Mouse (Mus musculus): ENCODE measurements around the gene Slc9a1. TPM values are rescaled to one million over a fixed set of nuclear protein-coding genes. Genes with fewer than 3 reads are reported as not detected.

Gene Slc9a1
- polyA plus RNA-seq, 1 experiment from 2014 or later = 8.0 TPM

DNA sequence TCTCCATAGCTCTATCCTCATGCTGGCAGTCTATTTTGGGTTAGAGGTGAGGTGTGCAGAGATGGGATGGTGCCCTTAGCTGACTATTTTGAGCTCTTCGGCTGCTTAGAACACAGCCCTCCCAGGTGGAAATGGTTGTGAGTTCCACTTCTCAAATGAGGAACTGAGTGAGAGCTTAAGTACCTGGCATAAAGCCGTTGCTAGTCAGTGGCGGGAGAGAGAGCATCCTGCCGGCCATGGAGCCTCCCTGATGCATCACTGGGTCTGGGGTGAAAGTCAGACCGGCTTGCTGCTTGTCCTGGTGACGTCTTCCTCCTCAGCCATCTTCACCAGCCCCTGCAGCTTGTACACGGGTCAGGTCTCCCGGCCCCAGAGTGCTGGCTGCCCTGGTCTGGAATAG lies 28.5 kb downstream of the Slc9a1 start:
- 83% methylated on average over 8 of the region's 8 CpGs for WGBS
- Histone ChIP-seq H3K27ac (0 out of 2 replicates have a peak overlapping the region, but pooled peaks have one; percentile 9), H3K36me3 (no peaks in the 10 kb centered on the region), H3K4me3 (no peak overlapping the region), H3K9me3 (no peaks in the 10 kb centered on the region), H3K4me1 (replicated peaks) (peaks cover 62% of the 10 kb centered on the region), H3K27me3 (ENCODE audit: insufficient read depth, poor library complexity, severe bottlenecking) (no peaks in the 10 kb centered on the region)
- no peak for DNase-seq (ENCODE audit: low spot score)

DNA sequence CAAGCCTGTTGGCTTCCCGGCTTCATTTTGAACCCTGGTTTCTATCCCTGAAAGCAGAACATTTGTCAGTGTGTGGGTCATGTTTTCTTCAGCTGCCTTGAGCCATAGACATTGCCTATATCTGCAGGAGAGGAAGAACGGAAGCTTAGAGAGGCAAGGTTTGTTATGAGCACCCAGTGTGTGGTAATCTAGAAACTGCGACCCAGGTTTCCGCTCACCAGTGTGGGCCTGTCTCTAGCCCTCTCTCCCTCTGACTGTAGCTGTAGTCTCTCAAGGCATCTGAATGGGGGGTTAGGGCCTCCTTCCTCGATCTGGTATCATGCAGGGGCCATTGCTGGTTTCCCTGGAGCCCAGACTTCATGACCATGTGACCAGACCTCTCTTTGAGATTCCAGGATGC lies 29.1 kb downstream of the Slc9a1 start:
- Histone ChIP-seq H3K27me3 (ENCODE audit: insufficient read depth, poor library complexity, severe bottlenecking) (no peaks in the 10 kb centered on the region), H3K36me3 (no peaks in the 10 kb centered on the region), H3K27ac (0 out of 2 replicates have a peak overlapping the region, but pooled peaks have one; percentile 9), H3K4me3 (no peak overlapping the region), H3K9me3 (no peaks in the 10 kb centered on the region), H3K4me1 (replicated peaks) (peaks cover 62% of the 10 kb centered on the region)
- WGBS = 86% methylated on average over 5 of the region's 5 CpGs
- no peak for DNase-seq (ENCODE audit: low spot score)

DNA sequence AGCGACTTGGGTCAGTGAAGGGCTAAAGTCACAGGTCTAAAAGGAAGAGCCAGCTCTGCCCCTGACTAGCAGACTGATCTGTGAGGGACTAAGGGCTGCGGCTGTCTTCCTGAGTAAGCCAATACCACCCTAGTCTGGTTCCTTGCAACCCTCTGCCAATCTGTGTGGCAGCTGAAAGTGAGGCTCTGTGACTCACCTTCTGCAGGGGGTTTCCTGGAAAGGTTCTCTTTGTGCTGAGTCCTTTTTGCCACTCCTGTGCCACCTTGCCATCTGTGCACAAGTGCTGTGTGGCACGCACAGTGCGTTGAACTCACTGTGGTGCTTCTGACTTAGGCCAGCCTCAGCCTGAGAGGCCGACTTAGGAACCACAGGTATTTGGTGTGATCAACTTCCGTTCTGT lies 30.0 kb downstream of the Slc9a1 start:
- 84% methylated on average over 6 of the region's 6 CpGs for WGBS
- H3K4me3 ChIP-seq = no peak overlapping the region
- no peak overlapping the region for H3K27ac ChIP-seq
- peaks cover 60% of the 10 kb centered on the region for H3K4me1 ChIP-seq (replicated peaks)
- H3K27me3 ChIP-seq (ENCODE audit: insufficient read depth, poor library complexity, severe bottlenecking) = no peaks in the 10 kb centered on the region
- no peak for DNase-seq (ENCODE audit: low spot score)
- H3K9me3 ChIP-seq = no peaks in the 10 kb centered on the region
- H3K36me3 ChIP-seq = no peaks in the 10 kb centered on the region

DNA sequence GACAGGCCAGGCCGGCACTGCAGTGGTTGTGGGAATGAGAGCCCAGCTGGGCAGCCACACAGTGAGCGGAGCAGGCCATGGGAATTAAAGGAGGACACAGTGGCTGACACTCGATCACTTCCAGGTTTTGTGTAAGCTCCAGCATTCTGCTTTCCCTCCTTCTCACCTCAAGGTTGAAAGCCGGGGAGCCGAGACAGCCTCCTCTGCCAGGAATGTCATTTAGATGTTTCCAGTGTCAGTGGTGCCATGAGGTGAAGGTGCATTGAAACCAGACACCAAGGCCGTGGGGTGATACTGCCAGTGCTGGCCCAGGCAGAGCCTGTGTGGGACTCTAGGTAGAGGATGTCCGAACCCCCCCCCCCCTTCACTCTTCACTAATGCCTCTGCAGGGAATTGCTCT lies 30.6 kb downstream of the Slc9a1 start:
- H3K9me3 ChIP-seq = no peaks in the 10 kb centered on the region
- peaks cover 54% of the 10 kb centered on the region for H3K4me1 ChIP-seq (replicated peaks)
- 66% methylated on average over 7 of the region's 7 CpGs for WGBS
- H3K27me3 ChIP-seq (ENCODE audit: insufficient read depth, poor library complexity, severe bottlenecking) = no peaks in the 10 kb centered on the region
- H3K36me3 ChIP-seq = no peaks in the 10 kb centered on the region
- no peak overlapping the region for H3K4me3 ChIP-seq
- no peak overlapping the region; the same call in 1 of the 2 replicates for H3K27ac ChIP-seq
- DNase-seq (ENCODE audit: low spot score) = no peak

DNA sequence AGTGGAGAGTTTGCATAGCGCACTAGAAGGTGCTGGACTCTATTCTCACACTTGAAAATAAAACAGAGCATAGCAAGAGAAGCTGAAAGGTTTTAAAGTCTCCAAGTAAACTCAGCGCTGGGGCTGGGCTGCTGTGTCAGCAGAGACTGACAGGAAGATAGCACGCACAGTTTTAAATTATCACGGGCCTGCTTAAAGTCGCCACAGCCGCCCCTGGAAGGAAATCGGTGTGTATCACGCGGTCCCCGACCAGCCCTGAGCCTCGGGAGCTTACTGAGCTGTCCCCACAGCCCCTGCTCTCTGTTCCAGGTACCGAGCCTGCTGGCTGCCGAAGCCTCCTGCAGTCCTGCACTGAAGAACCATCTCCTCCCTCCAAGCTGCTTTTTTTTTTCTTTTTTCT lies 32.5 kb downstream of the Slc9a1 start:
- H3K36me3 ChIP-seq = no peaks in the 10 kb centered on the region
- WGBS = 76% methylated on average over 13 of the region's 13 CpGs
- no peak overlapping the region for H3K27ac ChIP-seq
- no peak overlapping the region for H3K4me3 ChIP-seq
- no peak for DNase-seq (ENCODE audit: low spot score)
- H3K27me3 ChIP-seq (ENCODE audit: insufficient read depth, poor library complexity, severe bottlenecking) = no peaks in the 10 kb centered on the region
- H3K4me1 ChIP-seq (replicated peaks) = peaks cover 49% of the 10 kb centered on the region
- H3K9me3 ChIP-seq = no peaks in the 10 kb centered on the region

DNA sequence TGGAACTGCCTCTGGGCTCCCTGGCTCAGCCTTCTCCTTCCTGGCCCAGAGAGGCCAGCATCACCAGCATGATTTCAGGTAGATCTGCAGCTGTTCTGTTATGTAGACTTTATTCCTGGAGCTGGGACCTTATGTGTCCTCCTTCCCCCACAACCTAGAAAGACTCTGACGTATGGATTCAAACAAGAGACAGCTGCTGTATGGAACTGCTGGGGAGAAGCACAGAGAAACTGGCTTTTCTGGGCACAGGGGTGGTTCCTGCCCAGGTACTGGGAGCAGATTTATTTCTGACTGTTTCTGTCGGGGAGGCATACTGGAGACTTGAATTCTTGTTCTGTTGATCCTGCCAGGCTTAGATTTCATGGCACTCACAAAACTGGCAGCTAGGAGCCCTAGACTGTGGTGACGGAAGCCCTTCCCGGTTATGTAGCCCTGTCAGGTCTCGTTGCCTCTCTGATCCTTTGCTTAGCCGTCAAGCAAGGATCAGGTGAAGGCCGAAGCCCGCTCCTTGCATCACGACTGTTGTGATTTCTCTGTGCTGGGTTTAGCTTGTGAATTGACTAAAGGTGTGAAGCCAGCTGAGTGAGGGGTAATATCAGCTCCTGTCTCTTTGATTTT lies 34.2 kb downstream of the Slc9a1 start:
- peaks cover 46% of the 10 kb centered on the region for H3K4me1 ChIP-seq (replicated peaks)
- 94% methylated on average over 9 of the region's 9 CpGs for WGBS
- no peak for DNase-seq (ENCODE audit: low spot score)
- no peaks in the 10 kb centered on the region for H3K9me3 ChIP-seq
- no peaks in the 10 kb centered on the region for H3K36me3 ChIP-seq
- H3K4me3 ChIP-seq = no peak overlapping the region
- H3K27me3 ChIP-seq (ENCODE audit: insufficient read depth, poor library complexity, severe bottlenecking) = no peaks in the 10 kb centered on the region
- H3K27ac ChIP-seq = no peak overlapping the region

DNA sequence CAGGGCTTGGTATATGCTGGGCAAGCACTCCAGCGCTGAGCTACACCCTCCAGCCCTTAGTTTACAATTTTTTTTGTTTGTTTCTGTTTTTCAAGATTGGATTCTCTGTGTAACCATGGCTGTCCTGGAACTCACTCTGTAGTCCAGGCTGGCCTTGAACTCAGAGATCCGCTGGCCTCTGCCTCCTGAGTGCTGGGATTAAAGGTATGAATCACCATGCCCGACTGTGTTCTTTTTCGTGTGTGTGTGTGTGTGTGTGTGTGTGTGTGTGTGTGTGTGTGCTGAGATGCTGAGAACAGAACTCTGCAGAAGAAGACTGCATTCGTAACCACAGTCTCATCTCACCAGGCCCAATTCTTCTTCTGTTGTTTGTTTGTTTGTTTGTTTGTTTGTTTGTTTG lies 34.8 kb downstream of the Slc9a1 start:
- no peaks in the 10 kb centered on the region for H3K27me3 ChIP-seq (ENCODE audit: insufficient read depth, poor library complexity, severe bottlenecking)
- H3K9me3 ChIP-seq = no peaks in the 10 kb centered on the region
- H3K27ac ChIP-seq = no peak overlapping the region
- 84% methylated on average over 5 of the region's 5 CpGs for WGBS
- H3K36me3 ChIP-seq = no peaks in the 10 kb centered on the region
- peaks cover 41% of the 10 kb centered on the region for H3K4me1 ChIP-seq (replicated peaks)
- no peak overlapping the region for H3K4me3 ChIP-seq
- DNase-seq (ENCODE audit: low spot score) = no peak

DNA sequence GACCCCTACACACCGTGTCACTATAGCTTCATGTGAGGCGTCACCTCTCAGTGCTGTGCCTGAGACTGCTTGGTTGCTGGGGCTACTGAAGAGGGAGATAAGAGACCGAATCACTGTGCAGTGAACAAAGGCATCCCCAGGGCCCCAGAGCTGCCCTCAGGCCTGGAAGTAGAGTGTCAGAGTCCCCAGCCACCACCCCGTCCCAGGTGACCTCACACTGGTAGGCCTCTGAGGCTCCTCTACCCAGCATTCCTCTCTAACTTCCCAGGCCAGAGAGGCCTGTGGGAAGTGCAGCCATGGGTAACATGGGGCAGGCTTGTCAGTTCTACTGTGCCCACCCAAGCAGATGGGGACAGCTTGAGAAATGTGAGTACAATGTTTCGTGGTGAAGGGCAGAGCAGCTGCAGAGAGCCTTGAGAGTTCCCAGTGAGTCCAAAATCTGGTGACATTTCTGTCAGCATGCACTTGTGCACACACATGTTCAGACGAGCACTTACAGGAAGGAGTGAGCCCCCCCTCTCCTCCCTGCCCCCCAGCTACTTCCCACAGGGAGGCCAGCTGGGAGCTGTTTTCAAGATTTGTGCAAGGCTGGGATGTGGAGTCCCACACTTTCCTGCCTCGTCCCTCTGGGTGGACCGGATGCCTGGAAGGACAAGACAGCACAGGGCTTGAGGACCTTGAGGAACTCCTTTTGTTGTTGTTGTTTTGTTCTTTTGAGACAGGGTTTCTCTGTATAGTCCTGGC lies 37.0 kb downstream of the Slc9a1 start:
- peak overlapping the region; percentile 17 for H3K27ac ChIP-seq
- H3K4me1 ChIP-seq (replicated peaks) = peaks cover 29% of the 10 kb centered on the region
- peaks cover under 1% of the 10 kb centered on the region; the same call in 1 of the 2 replicates for H3K36me3 ChIP-seq
- no peak for DNase-seq (ENCODE audit: low spot score)
- H3K4me3 ChIP-seq = no peak overlapping the region
- no peaks in the 10 kb centered on the region for H3K27me3 ChIP-seq (ENCODE audit: insufficient read depth, poor library complexity, severe bottlenecking)
- 67% methylated on average over 8 of the region's 8 CpGs for WGBS
- no peaks in the 10 kb centered on the region for H3K9me3 ChIP-seq

DNA sequence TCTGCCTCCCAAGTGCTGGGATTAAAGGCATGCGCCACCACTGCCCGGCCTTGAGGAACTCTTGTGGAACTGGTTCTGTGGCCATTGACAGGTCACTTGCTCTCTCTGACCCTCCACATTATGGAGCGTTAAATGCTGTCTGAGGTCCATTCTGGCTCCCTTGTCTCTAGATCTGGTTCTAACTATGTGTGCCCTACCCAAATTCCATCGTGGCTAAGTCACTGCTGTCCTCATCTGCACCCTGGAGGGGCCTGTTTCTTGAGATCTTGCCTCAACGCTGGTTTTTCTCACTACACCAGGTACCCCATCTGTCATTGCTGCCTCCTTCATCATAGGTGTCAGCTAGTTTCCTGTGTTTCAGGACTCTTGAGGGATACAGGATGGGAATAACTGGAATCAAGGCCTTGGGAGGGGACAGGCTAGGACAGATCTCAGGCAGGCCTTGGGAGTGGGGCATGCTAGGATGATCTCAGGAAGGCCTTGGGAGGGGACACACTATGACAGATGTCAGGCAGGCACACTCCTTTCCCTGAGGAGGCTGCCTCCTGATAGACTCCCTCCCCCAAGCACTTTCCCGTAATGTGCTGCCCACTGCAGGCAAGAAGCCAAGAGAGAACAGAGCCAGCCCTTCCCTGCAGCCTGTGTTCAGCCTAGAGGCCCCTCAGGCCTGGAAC lies 37.7 kb downstream of the Slc9a1 start:
- Histone ChIP-seq H3K27ac (peak overlapping the region; percentile 69), H3K4me3 (no peak overlapping the region), H3K27me3 (ENCODE audit: insufficient read depth, poor library complexity, severe bottlenecking) (no peaks in the 10 kb centered on the region), H3K9me3 (no peaks in the 10 kb centered on the region), H3K36me3 (peaks cover 8% of the 10 kb centered on the region), H3K4me1 (replicated peaks) (peaks cover 33% of the 10 kb centered on the region)
- no peak for DNase-seq (ENCODE audit: low spot score)
- WGBS = 81% methylated on average over 6 of the region's 6 CpGs

DNA sequence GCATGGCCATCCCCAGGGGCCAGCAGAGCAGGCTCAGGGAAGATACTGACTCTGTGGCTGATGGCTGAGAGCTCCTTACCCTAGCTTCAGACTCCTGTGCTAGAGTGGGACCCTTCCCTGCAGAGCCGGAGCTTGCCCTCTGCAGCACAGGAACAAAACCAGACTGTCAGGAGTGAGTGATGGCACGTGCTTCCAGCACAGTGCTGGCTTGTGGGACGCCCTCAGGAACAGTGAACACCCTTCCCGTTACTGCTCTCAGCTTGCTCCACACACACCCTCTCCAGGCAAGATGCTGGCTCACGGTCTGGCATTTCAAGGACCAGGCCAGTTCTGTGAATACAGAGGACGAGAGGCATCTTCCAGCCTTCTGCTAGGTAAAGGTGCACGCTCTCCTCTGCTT lies 38.5 kb downstream of the Slc9a1 start:
- no peak overlapping the region for H3K4me3 ChIP-seq
- whole genome bisulfite sequencing = 56% methylated on average over 7 of the region's 7 CpGs
- H3K27ac ChIP-seq = peak overlapping the region; percentile 69
- peaks cover 33% of the 10 kb centered on the region for H3K4me1 ChIP-seq (replicated peaks)
- peaks cover 14% of the 10 kb centered on the region for H3K36me3 ChIP-seq
- H3K27me3 ChIP-seq (ENCODE audit: insufficient read depth, poor library complexity, severe bottlenecking) = no peaks in the 10 kb centered on the region
- no peaks in the 10 kb centered on the region for H3K9me3 ChIP-seq
- DNase-seq (ENCODE audit: low spot score) = no peak

DNA sequence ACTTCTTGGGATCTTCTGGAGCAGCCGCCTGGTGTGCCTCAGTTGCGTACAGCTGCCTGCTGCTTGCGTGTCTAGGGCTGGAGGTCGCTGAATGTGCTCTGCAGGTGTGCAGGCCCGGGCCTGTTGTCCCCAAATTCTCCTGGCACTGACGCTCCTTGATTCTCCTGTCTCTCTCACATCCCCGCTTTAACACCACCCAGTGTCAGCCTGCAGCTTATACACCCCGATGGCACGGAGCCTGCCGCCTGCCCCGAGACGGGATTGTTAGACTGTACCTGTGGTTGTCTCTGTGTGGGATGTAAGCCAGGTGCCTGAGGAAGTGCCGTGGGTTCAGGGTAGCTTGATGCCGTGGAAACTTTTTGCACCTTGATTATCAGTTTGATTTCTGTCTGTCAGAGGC lies 41.5 kb downstream of the Slc9a1 start:
- Histone ChIP-seq H3K36me3 (peaks cover 37% of the 10 kb centered on the region), H3K4me1 (replicated peaks) (peaks cover 27% of the 10 kb centered on the region), H3K9me3 (no peaks in the 10 kb centered on the region), H3K27me3 (ENCODE audit: insufficient read depth, poor library complexity, severe bottlenecking) (no peaks in the 10 kb centered on the region), H3K27ac (no peak overlapping the region), H3K4me3 (no peak overlapping the region)
- WGBS = 91% methylated on average over 14 of the region's 14 CpGs
- no peak for DNase-seq (ENCODE audit: low spot score)

DNA sequence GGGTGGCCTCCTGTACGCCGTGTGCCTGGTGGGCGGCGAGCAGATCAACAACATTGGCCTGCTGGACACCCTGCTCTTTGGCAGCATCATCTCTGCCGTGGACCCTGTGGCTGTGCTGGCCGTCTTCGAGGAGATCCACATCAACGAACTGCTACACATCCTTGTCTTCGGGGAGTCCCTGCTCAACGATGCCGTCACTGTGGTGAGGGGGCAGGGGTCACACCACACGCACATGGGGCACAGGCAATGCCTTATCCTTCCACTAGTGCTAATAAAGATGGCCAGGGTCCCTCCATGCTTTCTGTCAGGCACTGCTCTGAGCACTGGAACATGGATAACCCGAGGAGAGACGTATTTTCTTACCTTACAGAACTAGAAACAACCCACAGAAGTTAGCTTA lies 42.6 kb downstream of the Slc9a1 start:
- H3K4me1 ChIP-seq (replicated peaks) = peaks cover 18% of the 10 kb centered on the region
- DNase-seq (ENCODE audit: low spot score) = no peak
- H3K27me3 ChIP-seq (ENCODE audit: insufficient read depth, poor library complexity, severe bottlenecking) = no peaks in the 10 kb centered on the region
- WGBS = 91% methylated on average over 14 of the region's 14 CpGs
- peaks cover 47% of the 10 kb centered on the region for H3K36me3 ChIP-seq
- H3K9me3 ChIP-seq = no peaks in the 10 kb centered on the region
- no peak overlapping the region for H3K27ac ChIP-seq
- H3K4me3 ChIP-seq = no peak overlapping the region

All from hindbrain, embryonic 10.5 days (tissue).